Mouse (Mus musculus): ENCODE measurements around the gene Riox1.

DNA sequence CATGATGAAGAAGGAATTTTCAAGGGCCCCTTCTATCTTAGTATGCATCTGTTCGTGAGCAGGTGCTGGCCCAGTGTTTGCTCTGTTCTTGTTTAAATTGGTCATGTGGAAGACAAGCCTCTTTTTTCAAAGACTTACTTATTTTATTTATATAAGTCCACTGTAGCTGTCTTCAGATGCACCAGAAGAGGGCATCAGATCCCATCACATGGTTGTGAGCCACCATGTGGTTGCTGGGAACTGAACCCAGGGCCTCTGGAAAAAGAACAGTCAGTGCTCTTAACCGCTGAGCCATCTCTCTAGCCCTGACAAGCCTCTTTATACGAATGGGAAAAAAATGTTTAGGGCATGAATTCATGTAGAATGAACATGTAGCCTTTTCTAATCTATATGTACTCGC, 39.0 kb downstream of the Riox1 start:
- TF ChIP-seq CTCF (IDR thresholded peaks at IDR 0.05; ENCODE audit: borderline replicate concordance, insufficient read depth, low read depth, low read length) (no peak), POLR2A (IDR thresholded peaks at IDR 0.05; ENCODE audit: borderline replicate concordance, insufficient read depth, low read length) (no peak)

Data from cerebellum, adult 2 months (tissue).